Mouse (Mus musculus): ENCODE measurements at regions not wholly inside any gene's neighbourhood (a gene's known extent, or its start where the extent isn't known, plus 50 kb on each side); places are given as distances from the start of the nearest gene placed in this dataset.
A peak's percentile ranks its signal among the peaks of the same experiment; 100 is the strongest.

GRCm38 (mm10) chr1:67286338-67286737, 163.5 kb downstream of the Cps1 start:
- DNase-seq (ENCODE audit: low spot score in 2 of 2): peak in 1 of 2 experiments; percentile 10

DNA sequence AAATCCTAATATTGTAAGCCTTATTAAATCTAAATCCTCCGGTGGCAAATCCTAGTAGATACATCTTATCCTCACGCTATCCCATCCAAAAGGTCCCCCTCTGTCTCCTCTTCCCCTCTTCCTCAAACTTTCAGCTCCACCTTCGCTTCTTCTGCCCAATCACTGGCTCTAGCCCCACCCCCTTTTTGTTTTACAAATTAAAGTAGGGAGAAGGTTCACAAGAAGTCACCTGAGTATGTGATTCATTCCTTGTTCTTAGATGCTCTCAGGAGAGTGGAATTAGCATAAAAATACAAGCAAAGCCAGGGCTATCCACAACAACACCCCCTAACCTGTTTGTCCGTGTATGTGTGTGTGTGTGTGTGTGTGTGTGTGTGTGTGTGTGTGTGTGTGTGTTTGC, 184.8 kb downstream of the Cps1 start:
- DNase-seq (ENCODE audit: low spot score in 2 of 2): no peak
